17 mouse cellular contexts compared by ENCODE assay signal in genomic region chr2:29683261-29683999, GRCm38 (mm10).
A peak's percentile ranks its signal among the peaks of the same experiment; 100 is the strongest.
DNase-seq lines count a peak whose midpoint lies in the region; ATAC-seq and TF ChIP-seq lines count a peak whose summit lies in the region.
"Had no signal": no experiment of that assay in that cellular context is flagged by ENCODE, and none has a peak within 500 bp of the region (broad histone marks: within the 10 kb centered on the region; RNA-seq: fewer than 3 reads in every experiment).

No protein-coding gene starts in this region.

- peak; percentile 82 for DNase-seq in MEL (ENCODE audit: low read depth, low spot score)
- no peak for DNase-seq in layer of hippocampus, postnatal 10 days (ENCODE audit: low spot score in 2 of 2)
- DNase-seq in lung, postnatal 25 days (ENCODE audit: low spot score): no peak
- DNase-seq in spleen, postnatal 36 days (ENCODE audit: low spot score in 2 of 2): no peak
- DNase-seq: cerebellum, adult 11-12 months; forebrain, postnatal 0 days; gastrocnemius, adult 2 months; lung, embryonic 14.5 days had no signal

- no peaks in the 10 kb centered on the region for H3K9me3 ChIP-seq in MEL (replicated peaks; ENCODE audit: insufficient read depth, low read length)
- H3K9me3 ChIP-seq in liver, embryonic 15.5 days (replicated peaks): no peaks in the 10 kb centered on the region
- H3K9me3 ChIP-seq: G1E; hindbrain, embryonic 12.5 days; midbrain, embryonic 15.5 days had no signal

- peaks cover 7% of the 10 kb centered on the region; the same call in 1 of the 2 replicates for H3K79me2 ChIP-seq in MEL (ENCODE audit: control insufficient read depth, insufficient read depth, low read length, poor library complexity)

- TF ChIP-seq POLR2A in MEL (IDR thresholded peaks at IDR 0.05; ENCODE audit: control insufficient read depth in 1 of 2, insufficient read depth in 1 of 2, low read depth in 1 of 2, low read length in 2 of 2, poor library complexity in 1 of 2): no peak

- no peak overlapping the region for H3K9ac ChIP-seq in MEL (ENCODE audit: control insufficient read depth, low read depth, low read length, poor library complexity, severe bottlenecking)
- H3K9ac ChIP-seq in liver, embryonic 15.5 days: peak overlapping the region; percentile 5; the same call in 1 of the 2 replicates
- H3K9ac ChIP-seq: forebrain, postnatal 0 days; hindbrain, embryonic 12.5 days; lung, embryonic 14.5 days; midbrain, embryonic 15.5 days had no signal

- peak; percentile 67 for ATAC-seq in CD4-positive, CD25-positive, alpha-beta regulatory T cell, adult 4 months
- peak; percentile 70 for ATAC-seq in erythroid progenitor cell, adult 5-6 weeks (replicated peaks; ENCODE audit: low FRiP score, poor library complexity, severe bottlenecking)
- ATAC-seq in liver, embryonic 15.5 days (ENCODE audit: insufficient read depth): peak; percentile 94
- ATAC-seq: forebrain, postnatal 0 days; intestine, postnatal 0 days; midbrain, embryonic 15.5 days had no signal

- TF ChIP-seq RAD21 in MEL (IDR thresholded peaks at IDR 0.05; ENCODE audit: low read depth, low read length): no peak

- no peak overlapping the region for H3K4me3 ChIP-seq in MEL (ENCODE audit: control insufficient read depth in 1 of 2, insufficient read depth in 1 of 2, low read depth in 2 of 2, low read length in 2 of 2)
- no peak overlapping the region for H3K4me3 ChIP-seq in liver, embryonic 15.5 days (replicated peaks)
- H3K4me3 ChIP-seq: gastrocnemius, adult 2 months; hindbrain, embryonic 12.5 days; layer of hippocampus, adult 2 months; midbrain, embryonic 15.5 days had no signal

- peaks cover 14 to 18% of the 10 kb centered on the region in 2 experiments for H3K4me1 ChIP-seq in MEL (ENCODE audit: control insufficient read depth in 1 of 2, insufficient read depth in 2 of 2, low read length in 2 of 2)
- peaks cover 59% of the 10 kb centered on the region for H3K4me1 ChIP-seq in liver, embryonic 15.5 days (replicated peaks)
- H3K4me1 ChIP-seq: hindbrain, embryonic 12.5 days; midbrain, embryonic 15.5 days had no signal

- peak; percentile 84 to 88 for TF ChIP-seq EP300 in MEL (IDR thresholded peaks at IDR 0.05; ENCODE audit: low read depth in 1 of 2, low read length in 2 of 2)

- H3K36me3 ChIP-seq in MEL (ENCODE audit: control insufficient read depth in 1 of 2, insufficient read depth in 2 of 2, low read length in 2 of 2): peaks cover 3 to 16% of the 10 kb centered on the region in 2 experiments
- peaks cover 16% of the 10 kb centered on the region; the same call in 1 of the 2 replicates for H3K36me3 ChIP-seq in liver, embryonic 15.5 days (replicated peaks)
- H3K36me3 ChIP-seq: midbrain, embryonic 15.5 days had no signal

- no peaks in the 10 kb centered on the region for H3K27me3 ChIP-seq in MEL (ENCODE audit: control insufficient read depth in 1 of 2, insufficient read depth in 2 of 2, low read length in 2 of 2)
- H3K27me3 ChIP-seq in liver, embryonic 15.5 days: no peaks in the 10 kb centered on the region
- H3K27me3 ChIP-seq: hindbrain, embryonic 12.5 days; midbrain, embryonic 15.5 days had no signal

- H3K4me2 ChIP-seq in liver, embryonic 15.5 days: peak overlapping the region; percentile 39
- H3K4me2 ChIP-seq: hindbrain, embryonic 12.5 days; lung, embryonic 14.5 days; midbrain, embryonic 15.5 days had no signal

- 30% methylated on average over 7 of the region's 7 CpGs for WGBS in liver, embryonic 15.5 days (ENCODE audit: insufficient replicate concordance)

- peak overlapping the region; percentile 59; the same call in 1 of the 2 replicates for H3K27ac ChIP-seq in MEL (ENCODE audit: control insufficient read depth, low read depth, low read length)
- peak overlapping the region; percentile 81 for H3K27ac ChIP-seq in liver, embryonic 15.5 days (replicated peaks)
- H3K27ac ChIP-seq: gastrocnemius, adult 2 months; hindbrain, embryonic 12.5 days; kidney, postnatal 0 days; layer of hippocampus, adult 2 months; midbrain, embryonic 15.5 days had no signal

- TF ChIP-seq CTCF in MEL (IDR thresholded peaks at IDR 0.05 in 2 of 3, conservative IDR thresholded peaks at IDR 0.05 in 1 of 3; ENCODE audit: control insufficient read depth in 1 of 3, insufficient read depth in 1 of 3, low read depth in 2 of 3, low read length in 3 of 3, poor library complexity in 1 of 3, severe bottlenecking in 1 of 3): no peak

TF ChIP-seq in MEL, 35 proteins besides CTCF, POLR2A, EP300 and RAD21:
- TF ChIP-seq GATA1 (IDR thresholded peaks at IDR 0.05; ENCODE audit: low read depth, low read length): peak; percentile 94
- TF ChIP-seq USF1 (IDR thresholded peaks at IDR 0.05; ENCODE audit: low read depth, low read length): peak; percentile 59; the same call in 1 of the 2 replicates
- TF ChIP-seq ZC3H11A (IDR thresholded peaks at IDR 0.05; ENCODE audit: low read depth, low read length): no peak
- peak; percentile 92 for TF ChIP-seq TCF12 (IDR thresholded peaks at IDR 0.05; ENCODE audit: low read depth, low read length)
- no peak for TF ChIP-seq ZKSCAN1 (IDR thresholded peaks at IDR 0.05; ENCODE audit: low read depth, low read length)
- peak; percentile 97 for TF ChIP-seq MXI1 (IDR thresholded peaks at IDR 0.05; ENCODE audit: low read depth, low read length)
- peak; percentile 61 for TF ChIP-seq RCOR1 (IDR thresholded peaks at IDR 0.05; ENCODE audit: low read depth, low read length)
- no peak for TF ChIP-seq CHD2 (IDR thresholded peaks at IDR 0.05; ENCODE audit: low read length)
- TF ChIP-seq MAFK (IDR thresholded peaks at IDR 0.05; ENCODE audit: borderline replicate concordance, low read depth, low read length): no peak
- TF ChIP-seq SIN3A (IDR thresholded peaks at IDR 0.05; ENCODE audit: low read length): peak; percentile 93
- no peak for TF ChIP-seq POLR2AphosphoS2 (IDR thresholded peaks at IDR 0.05; ENCODE audit: low read length)
- TF ChIP-seq ETS1 (IDR thresholded peaks at IDR 0.05; ENCODE audit: low read depth, low read length): peak; percentile 90
- TF ChIP-seq TAL1 (IDR thresholded peaks at IDR 0.05; ENCODE audit: low read length): peak; percentile 75
- TF ChIP-seq USF2 (IDR thresholded peaks at IDR 0.05; ENCODE audit: borderline replicate concordance in 1 of 2, insufficient read depth in 1 of 2, low read depth in 1 of 2, low read length in 2 of 2): no peak
- no peak for TF ChIP-seq MEF2A (IDR thresholded peaks at IDR 0.05; ENCODE audit: extremely low read depth, insufficient replicate concordance, low read depth, low read length, poor library complexity, severe bottlenecking)
- TF ChIP-seq KAT2A (conservative IDR thresholded peaks at IDR 0.05; ENCODE audit: low read depth, low read length): no peak
- TF ChIP-seq MYC (IDR thresholded peaks at IDR 0.05; ENCODE audit: low read depth, low read length): peak; percentile 88
- TF ChIP-seq HCFC1 (IDR thresholded peaks at IDR 0.05; ENCODE audit: low read depth, low read length): no peak
- TF ChIP-seq BHLHE40 (IDR thresholded peaks at IDR 0.05; ENCODE audit: borderline replicate concordance, low read depth, low read length): peak; percentile 97
- peak; percentile 90 for TF ChIP-seq MAX (IDR thresholded peaks at IDR 0.05; ENCODE audit: low read length)
- no peak for TF ChIP-seq MYB (IDR thresholded peaks at IDR 0.05; ENCODE audit: low read depth, low read length)
TF ChIP-seq in MEL: peak in this region for 11.
